21 mouse cellular contexts compared by ENCODE assay signal in genomic region chr16:96742475-96743255, GRCm38 (mm10).
DNase-seq lines count a peak whose midpoint lies in the region; ATAC-seq and TF ChIP-seq lines count a peak whose summit lies in the region.
"Had no signal": no experiment of that assay in that cellular context is flagged by ENCODE, and none has a peak within 500 bp of the region (broad histone marks: within the 10 kb centered on the region; RNA-seq: fewer than 3 reads in every experiment).

No protein-coding gene starts in this region.

- DNase-seq in forebrain, embryonic 10.5 days (ENCODE audit: extremely low spot score, low spot score): no peak
- no peak for DNase-seq in midbrain, embryonic 14.5 days
- DNase-seq in midbrain, postnatal 0 days (ENCODE audit: low spot score): no peak
- DNase-seq in lung, adult 2 months: no peak
- DNase-seq: adrenal gland, adult 8-10 months; adrenal gland, postnatal 25 days; cerebellum, adult 11 months; cerebellum, adult 2 months; cerebellum, adult 9-11 months; cerebellum, postnatal 25 days; gastrocnemius, adult 2 months; gastrocnemius, postnatal 14 days had no signal

- ATAC-seq in forebrain, embryonic 13.5 days: peak; percentile 70
- ATAC-seq in midbrain, embryonic 14.5 days (ENCODE audit: low FRiP score, low TSS enrichment): no peak
- ATAC-seq in midbrain, postnatal 0 days (ENCODE audit: low FRiP score): no peak
- ATAC-seq in megakaryocyte-erythroid progenitor cell, adult 5-6 weeks (replicated peaks; ENCODE audit: low FRiP score, low TSS enrichment, poor library complexity, severe bottlenecking): peak; percentile 29
- ATAC-seq: activated CD4-positive, CD25-positive, alpha-beta regulatory T cell, adult 4 months; intestine, postnatal 0 days had no signal

- no peak overlapping the region for H3K27ac ChIP-seq in forebrain, embryonic 13.5 days
- no peak overlapping the region for H3K27ac ChIP-seq in forebrain, embryonic 10.5 days
- H3K27ac ChIP-seq in midbrain, embryonic 14.5 days (replicated peaks; ENCODE audit: low read depth, low read length): 0 out of 2 replicates have a peak overlapping the region, but pooled peaks have one; percentile 8
- H3K27ac ChIP-seq in midbrain, postnatal 0 days (ENCODE audit: low read depth, low read length): no peak overlapping the region
- H3K27ac ChIP-seq: embryonic facial prominence, embryonic 12.5 days; embryonic facial prominence, embryonic 15.5 days; gastrocnemius, adult 2 months; hindbrain, embryonic 12.5 days; hindbrain, embryonic 15.5 days had no signal

- WGBS in forebrain, embryonic 13.5 days: 56% methylated on average over 5 of the region's 5 CpGs
- WGBS in forebrain, embryonic 10.5 days: 88% methylated on average over 5 of the region's 5 CpGs
- WGBS in midbrain, embryonic 14.5 days: 83% methylated on average over 5 of the region's 5 CpGs
- WGBS in midbrain, postnatal 0 days: 80% methylated on average over 5 of the region's 5 CpGs
- WGBS in lung, adult 2 months: 65% methylated on average over 5 of the region's 5 CpGs

- no peak overlapping the region for H3K4me3 ChIP-seq in forebrain, embryonic 13.5 days
- no peak overlapping the region for H3K4me3 ChIP-seq in forebrain, embryonic 10.5 days
- H3K4me3 ChIP-seq in midbrain, embryonic 14.5 days (replicated peaks; ENCODE audit: low read depth, low read length): no peak overlapping the region
- no peak overlapping the region for H3K4me3 ChIP-seq in midbrain, postnatal 0 days (ENCODE audit: low read depth, low read length)
- H3K4me3 ChIP-seq in lung, adult 2 months (replicated peaks; ENCODE audit: extremely low read depth, low read depth, low read length): no peak overlapping the region
- H3K4me3 ChIP-seq: embryonic facial prominence, embryonic 12.5 days; embryonic facial prominence, embryonic 15.5 days; gastrocnemius, adult 2 months; hindbrain, embryonic 12.5 days; hindbrain, embryonic 15.5 days had no signal

- no peaks in the 10 kb centered on the region for H3K36me3 ChIP-seq in forebrain, embryonic 13.5 days (ENCODE audit: poor library complexity, severe bottlenecking)
- H3K36me3 ChIP-seq in forebrain, embryonic 10.5 days (replicated peaks): no peaks in the 10 kb centered on the region
- no peaks in the 10 kb centered on the region for H3K36me3 ChIP-seq in midbrain, embryonic 14.5 days (ENCODE audit: control insufficient read depth, insufficient read depth, low read length)
- no peaks in the 10 kb centered on the region for H3K36me3 ChIP-seq in midbrain, postnatal 0 days (ENCODE audit: insufficient read depth, low read length)
- H3K36me3 ChIP-seq: embryonic facial prominence, embryonic 12.5 days; embryonic facial prominence, embryonic 15.5 days; hindbrain, embryonic 12.5 days; hindbrain, embryonic 15.5 days had no signal

- H3K9ac ChIP-seq in forebrain, embryonic 13.5 days: no peak overlapping the region
- no peak overlapping the region for H3K9ac ChIP-seq in midbrain, embryonic 14.5 days (replicated peaks; ENCODE audit: low read length)
- H3K9ac ChIP-seq in midbrain, postnatal 0 days (replicated peaks; ENCODE audit: low read length, poor library complexity, severe bottlenecking): no peak overlapping the region
- H3K9ac ChIP-seq: embryonic facial prominence, embryonic 12.5 days; embryonic facial prominence, embryonic 15.5 days; hindbrain, embryonic 12.5 days; hindbrain, embryonic 15.5 days had no signal

- H3K4me2 ChIP-seq in forebrain, embryonic 13.5 days: no peak overlapping the region
- no peak overlapping the region for H3K4me2 ChIP-seq in midbrain, embryonic 14.5 days (ENCODE audit: low read length)
- no peak overlapping the region for H3K4me2 ChIP-seq in midbrain, postnatal 0 days (ENCODE audit: low read depth, low read length, poor library complexity, severe bottlenecking)
- H3K4me2 ChIP-seq: embryonic facial prominence, embryonic 12.5 days; embryonic facial prominence, embryonic 15.5 days; heart, embryonic 11.5 days; hindbrain, embryonic 12.5 days; hindbrain, embryonic 15.5 days had no signal

- H3K27me3 ChIP-seq in forebrain, embryonic 13.5 days: no peaks in the 10 kb centered on the region
- no peaks in the 10 kb centered on the region for H3K27me3 ChIP-seq in forebrain, embryonic 10.5 days (ENCODE audit: poor library complexity, severe bottlenecking)
- no peaks in the 10 kb centered on the region for H3K27me3 ChIP-seq in midbrain, embryonic 14.5 days (ENCODE audit: control insufficient read depth, insufficient read depth, low read length)
- H3K27me3 ChIP-seq in midbrain, postnatal 0 days (ENCODE audit: insufficient read depth, low read length): no peaks in the 10 kb centered on the region
- H3K27me3 ChIP-seq: embryonic facial prominence, embryonic 12.5 days; embryonic facial prominence, embryonic 15.5 days; hindbrain, embryonic 12.5 days; hindbrain, embryonic 15.5 days had no signal

- TF ChIP-seq POLR2A in lung, adult 2 months (IDR thresholded peaks at IDR 0.05; ENCODE audit: borderline replicate concordance, extremely low read depth, low read depth, low read length): no peak

- H3K9me3 ChIP-seq in forebrain, embryonic 13.5 days (replicated peaks): no peaks in the 10 kb centered on the region
- no peaks in the 10 kb centered on the region for H3K9me3 ChIP-seq in forebrain, embryonic 10.5 days
- no peaks in the 10 kb centered on the region for H3K9me3 ChIP-seq in midbrain, embryonic 14.5 days (ENCODE audit: control insufficient read depth, low read length)
- H3K9me3 ChIP-seq in midbrain, postnatal 0 days (ENCODE audit: low read length): no peaks in the 10 kb centered on the region
- H3K9me3 ChIP-seq: embryonic facial prominence, embryonic 12.5 days; embryonic facial prominence, embryonic 15.5 days; hindbrain, embryonic 12.5 days; hindbrain, embryonic 15.5 days had no signal

- peaks cover 14% of the 10 kb centered on the region for H3K4me1 ChIP-seq in forebrain, embryonic 13.5 days
- H3K4me1 ChIP-seq in forebrain, embryonic 10.5 days: no peaks in the 10 kb centered on the region
- no peaks in the 10 kb centered on the region for H3K4me1 ChIP-seq in midbrain, embryonic 14.5 days (ENCODE audit: control insufficient read depth, insufficient read depth, low read length)
- no peaks in the 10 kb centered on the region for H3K4me1 ChIP-seq in midbrain, postnatal 0 days (ENCODE audit: insufficient read depth, low read length)
- H3K4me1 ChIP-seq in lung, adult 2 months (ENCODE audit: control insufficient read depth, insufficient read depth, low read length): no peaks in the 10 kb centered on the region
- H3K4me1 ChIP-seq: embryonic facial prominence, embryonic 12.5 days; embryonic facial prominence, embryonic 15.5 days; hindbrain, embryonic 12.5 days had no signal

- TF ChIP-seq CTCF in midbrain, postnatal 0 days (IDR thresholded peaks at IDR 0.05): no peak
- no peak for TF ChIP-seq CTCF in lung, adult 2 months (IDR thresholded peaks at IDR 0.05; ENCODE audit: insufficient read depth, low read length)

Comparison
In these comparisons a context has a peak if more than half of its experiments do, and no peak if none do; other contexts are left out.
1. ATAC-seq: peak in forebrain, embryonic 13.5 days (single experiment) and megakaryocyte-erythroid progenitor cell, adult 5-6 weeks (single experiment); none in midbrain, embryonic 14.5 days (single experiment) and midbrain, postnatal 0 days (single experiment).